Mouse (Mus musculus) hindbrain, embryonic 11.5 days (tissue): Measurements from ENCODE around the gene Krtap6-2. TPM values are rescaled to one million over a fixed set of nuclear protein-coding genes. Genes with fewer than 3 reads are reported as not detected.

Source experiments
- polyA plus RNA-seq: library from polyadenylated mRNA; unstranded; fragments of >200 nt; fragmentation: Nextera tagmentation; extraction: Ambion mirVana; gene quantifications from 2 replicates; pipeline ENCODE4 v1.2.1, GENCODE M21; 2014

Krtap6-2 gene
- polyA plus RNA-seq, 1 experiment from 2014 or later: not detected

Other genes with a start within 250 kb of the Krtap6-2 start
- not detected in 2 replicates for gene 1110057P08Rik, start 245.4 kb downstream of the Krtap6-2 start, polyA plus RNA-seq
- gene Krtap20-2, start 214.2 kb downstream of the Krtap6-2 start, polyA plus RNA-seq: not detected in 2 replicates
- gene Krtap21-1, start 16.2 kb downstream of the Krtap6-2 start, polyA plus RNA-seq: not detected in 2 replicates
- not detected in 2 replicates for gene Krtap8-1, start 67.8 kb upstream of the Krtap6-2 start, polyA plus RNA-seq
- gene Krtap7-1, start 88.2 kb upstream of the Krtap6-2 start, polyA plus RNA-seq: not detected in 2 replicates
- gene Krtap11-1, start 151.1 kb upstream of the Krtap6-2 start, polyA plus RNA-seq: not detected in 2 replicates